Mouse (Mus musculus): Measurements from ENCODE around the gene Cox8b. TPM values are rescaled to one million over a fixed set of nuclear protein-coding genes. Genes with fewer than 3 reads are reported as not detected.
A peak's percentile ranks its signal among the peaks of the same experiment; 100 is the strongest.

Gene Cox8b
- polyA plus RNA-seq, 1 experiment from 2014 or later: 1.2 TPM

- DNase-seq (no peak), ATAC-seq (no peak)
- Histone ChIP-seq H3K27me3 (ENCODE audit: insufficient read depth, low read length) (no peaks in the 10 kb centered on the region), H3K4me3 (ENCODE audit: low read depth, low read length) (no peak overlapping the region), H3K9me3 (ENCODE audit: low read length) (no peaks in the 10 kb centered on the region), H3K4me2 (ENCODE audit: low read depth, low read length) (no peak overlapping the region), H3K9ac (replicated peaks) (peak overlapping the region; percentile 75), H3K27ac (ENCODE audit: low read depth) (peak overlapping the region; percentile 97), H3K36me3 (replicated peaks; ENCODE audit: insufficient read depth, low read length) (peaks cover 21% of the 10 kb centered on the region; the same call in 1 of the 2 replicates), H3K4me1 (ENCODE audit: insufficient read depth) (peaks cover 25% of the 10 kb centered on the region)
- no peak for TF ChIP-seq CTCF (IDR thresholded peaks at IDR 0.05; ENCODE audit: low read depth)
- 76% methylated on average over 4 of the region's 4 CpGs for WGBS (ENCODE audit: insufficient replicate concordance)
Observed at GRCm38 (mm10) chr7:140943356-140943755, 43.1 kb upstream of the Cox8b start.

GRCm38 (mm10) chr7:140942811-140943210 lies 42.6 kb upstream of the Cox8b start:
- no peak for ATAC-seq
- peak overlapping the region; percentile 75 for H3K9ac ChIP-seq (replicated peaks)
- TF ChIP-seq CTCF (IDR thresholded peaks at IDR 0.05; ENCODE audit: low read depth) (no peak), EP300 (IDR thresholded peaks at IDR 0.05; ENCODE audit: low read depth) (no peak)
- peaks cover 25% of the 10 kb centered on the region for H3K4me1 ChIP-seq (ENCODE audit: insufficient read depth)
- H3K36me3 ChIP-seq (replicated peaks; ENCODE audit: insufficient read depth, low read length): peaks cover 18% of the 10 kb centered on the region; the same call in 1 of the 2 replicates
- 78% methylated on average over 10 of the region's 10 CpGs for WGBS (ENCODE audit: insufficient replicate concordance)
- peak overlapping the region; percentile 97 for H3K27ac ChIP-seq (ENCODE audit: low read depth)
- H3K4me3 ChIP-seq (ENCODE audit: low read depth, low read length): no peak overlapping the region
- no peak for DNase-seq
- no peaks in the 10 kb centered on the region for H3K9me3 ChIP-seq (ENCODE audit: low read length)
- peak overlapping the region; percentile 78 for H3K4me2 ChIP-seq (ENCODE audit: low read depth, low read length)
- H3K27me3 ChIP-seq (ENCODE audit: insufficient read depth, low read length): no peaks in the 10 kb centered on the region

- Histone ChIP-seq H3K4me3 (ENCODE audit: low read depth, low read length) (peak overlapping the region; percentile 66), H3K36me3 (replicated peaks; ENCODE audit: insufficient read depth, low read length) (peaks cover 15% of the 10 kb centered on the region; the same call in 1 of the 2 replicates), H3K4me1 (ENCODE audit: insufficient read depth) (peaks cover 25% of the 10 kb centered on the region), H3K27ac (ENCODE audit: low read depth) (peak overlapping the region; percentile 97), H3K4me2 (ENCODE audit: low read depth, low read length) (peak overlapping the region; percentile 78), H3K9ac (replicated peaks) (peak overlapping the region; percentile 75), H3K27me3 (ENCODE audit: insufficient read depth, low read length) (no peaks in the 10 kb centered on the region), H3K9me3 (ENCODE audit: low read length) (no peaks in the 10 kb centered on the region)
- TF ChIP-seq CTCF (IDR thresholded peaks at IDR 0.05; ENCODE audit: low read depth): no peak
- TF ChIP-seq EP300 (IDR thresholded peaks at IDR 0.05; ENCODE audit: low read depth): no peak
- ATAC-seq: peak; percentile 40
- 40% methylated on average over 9 of the region's 9 CpGs for WGBS (ENCODE audit: insufficient replicate concordance)
- peak; percentile 57 for DNase-seq
Observed at GRCm38 (mm10) chr7:140942341-140942740, 42.1 kb upstream of the Cox8b start.

- H3K27me3 ChIP-seq (ENCODE audit: insufficient read depth, low read length): no peaks in the 10 kb centered on the region
- DNase-seq: peak; percentile 92
- H3K4me1 ChIP-seq (ENCODE audit: insufficient read depth): peaks cover 22% of the 10 kb centered on the region
- H3K4me3 ChIP-seq (ENCODE audit: low read depth, low read length): peak within 1 kb of the TSS; percentile 66
- peak within 1 kb of the TSS; percentile 75 for H3K9ac ChIP-seq (replicated peaks)
- no peaks in the 10 kb centered on the region for H3K9me3 ChIP-seq (ENCODE audit: low read length)
- peak within 1 kb of the TSS; percentile 78 for H3K4me2 ChIP-seq (ENCODE audit: low read depth, low read length)
- H3K27ac ChIP-seq (ENCODE audit: low read depth): peak within 1 kb of the TSS; percentile 97
- under 1% methylated on average over 33 of the region's 33 CpGs for WGBS (ENCODE audit: insufficient replicate concordance)
- H3K36me3 ChIP-seq (replicated peaks; ENCODE audit: insufficient read depth, low read length): peaks cover 15% of the 10 kb centered on the region; the same call in 1 of the 2 replicates
- TF ChIP-seq EP300 (IDR thresholded peaks at IDR 0.05; ENCODE audit: low read depth): peak; percentile 33; the same call in 1 of the 2 replicates
- peak; percentile 94 for TF ChIP-seq CTCF (IDR thresholded peaks at IDR 0.05; ENCODE audit: low read depth)
- peak; percentile 94 for ATAC-seq
Observed at GRCm38 (mm10) chr7:140941222-140942051, 41.2 kb upstream of the Cox8b start, which contains the start of gene Pgghg. Pgghg (plus strand) TSS chr7:140941391.

GRCm38 (mm10) chr7:140939669-140940171 lies 39.5 kb upstream of the Cox8b start:
- no peaks in the 10 kb centered on the region for H3K9me3 ChIP-seq (ENCODE audit: low read length)

GRCm38 (mm10) chr7:140938896-140939295 lies 38.6 kb upstream of the Cox8b start:
- TF ChIP-seq EP300 (IDR thresholded peaks at IDR 0.05; ENCODE audit: low read depth) (no peak), CTCF (IDR thresholded peaks at IDR 0.05; ENCODE audit: low read depth) (no peak)
- no peak for DNase-seq
- 63% methylated on average over 2 of the region's 2 CpGs for WGBS (ENCODE audit: insufficient replicate concordance)
- no peaks in the 10 kb centered on the region for H3K9me3 ChIP-seq (ENCODE audit: low read length)
- H3K4me1 ChIP-seq (ENCODE audit: insufficient read depth): peaks cover 22% of the 10 kb centered on the region
- no peaks in the 10 kb centered on the region for H3K36me3 ChIP-seq (replicated peaks; ENCODE audit: insufficient read depth, low read length)
- no peak overlapping the region for H3K27ac ChIP-seq (ENCODE audit: low read depth)
- H3K4me2 ChIP-seq (ENCODE audit: low read depth, low read length): no peak overlapping the region
- no peak for ATAC-seq
- H3K4me3 ChIP-seq (ENCODE audit: low read depth, low read length): no peak overlapping the region
- H3K9ac ChIP-seq (replicated peaks): no peak overlapping the region
- H3K27me3 ChIP-seq (ENCODE audit: insufficient read depth, low read length): no peaks in the 10 kb centered on the region

More at GRCm38 (mm10) chr7:140939669-140940171, 39.5 kb upstream of the Cox8b start:
- no peak overlapping the region for H3K27ac ChIP-seq (ENCODE audit: low read depth)
- no peaks in the 10 kb centered on the region for H3K27me3 ChIP-seq (ENCODE audit: insufficient read depth, low read length)
- TF ChIP-seq EP300 (IDR thresholded peaks at IDR 0.05; ENCODE audit: low read depth): no peak
- TF ChIP-seq CTCF (IDR thresholded peaks at IDR 0.05; ENCODE audit: low read depth): no peak
- no peak overlapping the region for H3K4me3 ChIP-seq (ENCODE audit: low read depth, low read length)
- ATAC-seq: no peak
- DNase-seq: no peak
- H3K9ac ChIP-seq (replicated peaks): no peak overlapping the region
- peaks cover 22% of the 10 kb centered on the region for H3K4me1 ChIP-seq (ENCODE audit: insufficient read depth)
- no peak overlapping the region for H3K4me2 ChIP-seq (ENCODE audit: low read depth, low read length)
- no peaks in the 10 kb centered on the region for H3K36me3 ChIP-seq (replicated peaks; ENCODE audit: insufficient read depth, low read length)
- WGBS (ENCODE audit: insufficient replicate concordance): 58% methylated on average over 8 of the region's 8 CpGs

Data from liver, postnatal 0 days (tissue).